Mouse (Mus musculus) mammary gland, adult 2 months (tissue): Measurements from ENCODE around the gene Klhdc10. TPM values are rescaled to one million over a fixed set of nuclear protein-coding genes. Genes with fewer than 3 reads are reported as not detected.

Source experiments
- polyA plus RNA-seq: library from polyadenylated mRNA; depleted of rRNA; stranded (reverse); fragments of >200 nt; gene quantifications from 2 replicates; pipeline ENCODE4 v1.2.3, GENCODE M21; 2012; ENCODE audit warnings: low replicate concordance; rRNA removed

Klhdc10 gene
- 13.6 and 24.2 TPM in 2 replicates for polyA plus RNA-seq

DNA sequence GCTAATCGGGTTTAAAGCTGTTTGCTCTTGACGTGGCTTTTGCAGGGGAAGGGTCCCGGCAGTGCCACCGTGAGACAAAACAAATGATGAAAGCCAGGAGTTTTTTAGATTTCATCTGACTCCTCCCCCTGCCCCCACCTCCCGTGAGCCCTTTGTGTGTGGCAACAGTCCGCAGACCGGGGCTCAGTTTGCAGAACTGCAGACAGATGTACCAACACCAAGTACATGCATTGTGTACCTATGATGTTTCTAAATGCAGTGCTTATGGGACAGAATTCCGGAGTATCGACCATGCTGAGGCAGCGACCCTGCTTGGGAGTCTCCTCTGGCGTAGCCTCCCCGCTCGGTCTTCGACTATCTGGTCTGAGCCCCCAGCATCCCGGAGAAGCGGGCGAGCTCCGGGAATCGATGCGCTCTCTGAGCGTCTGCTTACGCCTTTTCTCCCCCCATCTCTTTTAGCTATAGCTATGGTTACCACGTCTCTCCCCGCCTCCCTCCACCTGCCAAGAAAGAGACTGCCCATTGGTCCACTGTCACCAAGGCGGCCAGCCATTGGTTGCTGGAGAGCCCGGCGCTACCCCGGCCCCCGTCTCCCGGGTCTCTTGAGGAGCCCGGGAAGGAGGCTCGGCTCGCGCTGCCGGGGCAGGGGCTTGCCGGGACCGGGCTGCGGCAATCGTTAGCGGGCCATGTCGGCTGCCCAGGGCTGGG lies at the start of gene Klhdc10:
Gene Klhdc10 (plus strand): TSS at position 561 of the 708 bp plus-strand sequence.

DNA sequence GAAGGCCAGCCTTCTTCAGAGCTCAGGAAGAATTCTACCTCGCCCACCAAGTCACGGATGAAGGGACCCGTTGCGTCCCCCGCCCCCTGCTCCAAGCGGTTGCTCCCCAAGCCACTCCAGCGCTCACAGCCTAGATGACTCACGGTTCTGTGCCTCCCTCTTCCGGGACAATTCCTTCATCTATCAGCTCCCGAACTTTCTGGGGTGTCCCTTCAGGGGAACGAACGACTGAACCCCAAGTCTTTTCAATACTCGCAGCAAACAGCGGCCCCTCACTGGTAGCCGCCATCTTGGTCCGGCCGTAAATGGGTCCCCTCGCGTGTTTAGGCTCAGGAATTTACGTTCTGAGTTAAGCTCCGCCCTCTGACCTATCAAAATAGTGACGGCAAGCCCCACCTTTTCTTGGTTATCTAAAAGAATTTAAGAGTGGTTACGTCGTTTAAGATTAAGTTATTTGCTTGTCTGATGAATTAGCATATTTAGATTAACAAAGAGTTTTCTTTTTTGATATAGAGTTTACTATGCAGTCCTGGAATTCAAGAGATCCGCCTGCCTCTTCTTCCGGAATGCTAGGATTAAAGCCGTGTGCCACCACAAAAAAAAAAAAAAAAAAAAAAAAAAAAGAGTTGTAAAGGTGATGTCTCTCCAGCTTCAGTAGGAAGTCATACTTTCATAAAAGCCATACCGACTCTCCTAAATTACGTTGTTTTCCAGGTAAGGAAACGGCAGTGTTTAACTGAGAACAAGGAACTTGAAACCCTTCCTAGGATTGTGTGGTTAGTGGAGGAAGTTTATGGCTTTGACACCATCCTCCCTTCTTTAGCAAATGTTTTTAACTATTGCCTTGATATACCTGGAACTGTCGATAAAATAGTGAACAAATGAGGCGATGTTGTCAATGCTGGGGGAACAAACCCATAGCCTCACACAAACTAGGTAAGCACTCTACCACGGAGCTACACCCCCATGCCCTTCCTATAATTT lies 10.7 kb upstream of the Klhdc10 start, which contains the start of gene Zc3hc1:
Gene Zc3hc1 (minus strand): TSS at position 315 of the 984 bp plus-strand sequence.

Other genes with a start within 250 kb of the Klhdc10 start
- 47.0 and 154 TPM in 2 replicates for gene Ube2h, start 97.3 kb upstream of the Klhdc10 start, polyA plus RNA-seq
- gene Zc3hc1, start 10.8 kb upstream of the Klhdc10 start, polyA plus RNA-seq: 13.7 and 14.9 TPM in 2 replicates
- gene Tmem209, start 107.9 kb downstream of the Klhdc10 start, polyA plus RNA-seq: 29.0 and 75.8 TPM in 2 replicates
- gene Ssmem1, start 108.0 kb downstream of the Klhdc10 start, polyA plus RNA-seq: not detected in 2 replicates
- gene Cpa2, start 139.7 kb downstream of the Klhdc10 start, polyA plus RNA-seq: 0.14 and 0.47 TPM in 2 replicates
- gene Cpa4, start 166.5 kb downstream of the Klhdc10 start, polyA plus RNA-seq: 0.72 TPM in 1 of 2 replicates, not detected in the other
- 0.13 TPM in 1 of 2 replicates, not detected in the other for gene Cpa5, start 209.1 kb downstream of the Klhdc10 start, polyA plus RNA-seq
- gene Cpa1, start 237.3 kb downstream of the Klhdc10 start, polyA plus RNA-seq: 0.39 TPM in 1 of 2 replicates, not detected in the other